Mouse (Mus musculus) adrenal gland, postnatal 25 days (tissue): ENCODE results near the gene Arl6ip6. TPM values are rescaled to one million over a fixed set of nuclear protein-coding genes. Genes with fewer than 3 reads are reported as not detected.
A peak's percentile ranks its signal among the peaks of the same experiment; 100 is the strongest.

Experiments
- DNase-seq: peaks from one replicate; pipeline ENCODE4 v3.0.0; 2021; ENCODE audit warnings: mixed read lengths
- long read RNA-seq: library from polyadenylated mRNA; stranded (forward); transcript quantifications from one replicate; pipeline ENCODE4 v2.0.0, GENCODE M21; 2021
- total RNA-seq: library from RNA; stranded (reverse); gene quantifications from 2 replicates; pipeline ENCODE4 v1.2.3, GENCODE M21; 2021

The Arl6ip6 gene
- 21.4 and 33.5 TPM in 2 replicates for total RNA-seq
- long read RNA-seq, transcript Arl6ip6-202 (4 exons, 582 nt): minor isoform, 6 of 34 reads
- long read RNA-seq, transcript Arl6ip6-201 (4 exons, 2,548 nt): major isoform, 28 of 34 reads
- long read RNA-seq, partial matches to known transcripts: 0 of 34 reads
- long read RNA-seq, other reads (novel, unspliced or antisense): 0 of 34 reads

GRCm38 (mm10) chr2:53191523-53192220 lies at the start of gene Arl6ip6:
TSS of gene Arl6ip6 (plus strand) at chr2:53191726.
- peak; percentile 99 for DNase-seq

GRCm38 (mm10) chr2:53146852-53147251 lies 44.7 kb upstream of the Arl6ip6 start:
- no peak for DNase-seq

DNA sequence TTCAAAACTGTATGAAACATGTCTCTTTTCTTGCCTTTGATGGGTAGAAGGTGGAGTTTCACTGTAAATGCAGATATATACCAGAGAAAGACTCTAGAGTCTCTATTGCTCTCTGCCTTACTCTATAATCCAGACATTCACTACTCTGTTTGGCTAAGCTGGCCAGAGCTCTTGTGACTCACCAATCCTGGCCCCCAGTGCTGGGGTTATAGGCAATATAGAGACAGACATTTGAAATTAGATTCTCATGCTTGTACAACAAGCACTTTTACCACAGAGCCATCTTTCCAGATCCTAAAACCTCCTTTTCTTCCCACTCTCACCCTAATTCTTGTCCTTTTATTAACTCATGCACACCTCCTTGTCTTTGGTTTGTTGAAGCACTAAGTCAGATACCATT lies 17.6 kb upstream of the Arl6ip6 start:
- DNase-seq: no peak

DNA sequence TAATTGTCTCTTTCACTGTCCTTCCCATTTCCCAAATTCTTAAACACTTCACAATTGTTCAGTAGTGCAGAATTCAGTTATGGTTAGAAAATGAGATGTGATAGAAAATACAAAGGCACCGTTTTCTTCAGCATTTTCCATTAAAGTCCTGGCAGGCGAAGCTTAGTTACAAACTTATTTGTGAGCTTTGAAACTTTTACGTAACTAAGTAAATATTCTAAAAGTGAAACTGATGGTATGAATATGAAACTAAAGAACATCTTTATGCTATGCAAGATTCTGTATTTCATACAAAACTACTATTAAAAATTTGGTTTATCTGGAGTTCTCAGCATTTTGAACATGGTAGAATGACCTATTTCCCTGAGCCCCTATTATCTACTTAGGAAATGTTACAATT lies 12.6 kb upstream of the Arl6ip6 start:
- no peak for DNase-seq

DNA sequence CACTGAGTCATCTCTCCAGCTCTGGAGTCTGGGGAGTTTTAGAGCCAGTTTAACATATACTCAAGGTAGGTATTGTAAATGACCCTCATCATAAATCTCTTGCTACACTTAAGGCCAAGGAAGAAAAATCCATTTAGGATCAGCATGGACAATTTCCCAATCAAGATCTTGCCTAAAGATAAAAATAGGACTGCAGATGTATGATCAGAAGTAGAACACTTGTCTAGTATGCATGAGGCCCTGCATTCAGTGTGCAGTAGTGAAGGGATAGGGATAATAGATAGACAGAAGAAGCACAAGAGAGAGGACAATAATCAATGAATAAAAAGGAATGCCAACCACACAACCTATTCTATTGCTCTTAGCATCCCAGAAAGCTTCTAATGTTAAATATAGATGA lies 11.7 kb upstream of the Arl6ip6 start:
- DNase-seq: no peak

GRCm38 (mm10) chr2:53189811-53190210 lies 1.7 kb upstream of the Arl6ip6 start:
- DNase-seq: no peak

- DNase-seq: peak; percentile 100
These were observed 628 bp upstream of the Arl6ip6 start, which contains the start of gene Prpf40a for GRCm38 (mm10) chr2:53190684-53191511. TSS of gene Prpf40a (minus strand) at chr2:53191284.

GRCm38 (mm10) chr2:53192386-53192785 lies 860 bp downstream of the Arl6ip6 start:
- DNase-seq: no peak

- no peak for DNase-seq
These were observed 4.9 kb downstream of the Arl6ip6 start for GRCm38 (mm10) chr2:53196431-53196830.

DNA sequence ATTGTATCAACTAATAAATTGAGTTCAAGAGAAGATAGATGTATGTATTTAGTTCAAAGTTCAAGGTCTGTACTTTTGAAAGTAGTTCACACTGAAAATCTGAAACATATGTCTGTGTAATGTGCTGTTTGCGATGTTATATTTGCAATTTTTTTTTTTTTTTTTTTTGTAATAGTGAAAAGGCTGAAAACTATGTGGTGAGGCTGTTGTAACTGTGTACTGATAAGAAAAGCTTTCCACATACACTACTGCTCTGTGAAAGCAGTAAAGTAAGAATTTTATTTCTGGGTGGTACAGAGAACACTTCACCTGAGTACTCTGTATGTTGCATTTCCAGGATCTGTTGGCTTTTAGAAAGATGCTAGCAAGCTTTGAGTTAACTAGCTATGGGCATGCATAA lies 7.7 kb downstream of the Arl6ip6 start:
- no peak for DNase-seq

- DNase-seq: peak; percentile 59
These were observed 8.8 kb downstream of the Arl6ip6 start for GRCm38 (mm10) chr2:53200164-53200885.

GRCm38 (mm10) chr2:53204373-53205274 lies 13.1 kb downstream of the Arl6ip6 start:
- DNase-seq: peak; percentile 14

DNA sequence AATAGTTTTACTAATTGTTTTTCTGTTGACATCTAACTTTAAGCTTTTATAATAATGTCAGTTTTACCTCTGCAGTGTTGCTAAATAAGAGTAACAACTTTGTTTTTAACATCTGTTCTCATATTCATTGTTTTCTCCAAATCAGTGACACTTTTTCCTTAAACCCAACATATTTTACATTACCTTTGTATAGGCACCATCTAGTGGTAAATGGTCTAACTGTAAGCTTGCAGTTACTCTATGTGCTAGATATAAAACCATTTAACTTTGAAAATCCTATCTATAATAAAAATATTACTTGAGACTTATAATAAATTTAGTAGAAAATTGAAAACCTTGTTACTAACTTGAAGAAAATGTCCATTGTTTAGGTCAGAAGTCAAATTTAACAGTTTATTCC lies 15.2 kb downstream of the Arl6ip6 start:
- no peak for DNase-seq

DNA sequence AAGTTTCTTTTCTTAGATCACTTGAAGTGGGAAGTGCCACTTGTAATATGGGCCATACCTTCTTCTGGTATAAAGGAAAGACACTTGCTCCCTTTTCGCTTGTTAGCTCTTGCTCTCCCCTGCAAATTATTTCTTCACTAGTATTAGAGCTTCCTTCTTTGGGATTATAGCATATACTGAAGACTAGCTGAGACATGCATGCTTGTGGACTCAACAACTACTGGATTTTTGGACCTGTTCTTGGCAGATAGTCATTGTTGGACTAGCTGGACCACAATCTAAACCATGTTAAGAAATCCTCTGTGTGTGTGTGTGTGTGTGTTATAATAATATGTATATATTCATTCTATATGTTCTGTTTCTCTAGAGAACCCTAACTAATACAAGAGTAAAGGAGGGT lies 22.0 kb downstream of the Arl6ip6 start:
- DNase-seq: no peak

DNA sequence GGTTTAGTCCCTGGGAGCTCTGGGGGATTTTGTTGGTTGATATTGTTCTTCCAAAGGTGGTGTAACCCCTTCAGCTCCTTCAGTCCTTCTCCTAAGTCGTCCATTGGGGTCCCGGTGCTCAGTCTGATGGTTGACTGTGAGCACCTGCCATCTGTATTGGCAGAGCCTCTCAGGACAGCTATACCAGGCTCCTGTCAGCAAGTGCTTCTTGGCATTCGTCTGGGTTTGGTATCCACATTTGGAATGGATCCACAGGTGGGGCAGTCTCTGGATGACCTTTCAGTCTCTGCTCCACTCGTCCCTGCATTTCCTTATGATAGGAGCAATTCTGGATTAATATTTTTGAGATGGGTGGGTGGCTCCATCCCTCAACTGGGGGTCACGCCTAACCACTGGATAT lies 30.7 kb downstream of the Arl6ip6 start:
- DNase-seq: no peak

DNA sequence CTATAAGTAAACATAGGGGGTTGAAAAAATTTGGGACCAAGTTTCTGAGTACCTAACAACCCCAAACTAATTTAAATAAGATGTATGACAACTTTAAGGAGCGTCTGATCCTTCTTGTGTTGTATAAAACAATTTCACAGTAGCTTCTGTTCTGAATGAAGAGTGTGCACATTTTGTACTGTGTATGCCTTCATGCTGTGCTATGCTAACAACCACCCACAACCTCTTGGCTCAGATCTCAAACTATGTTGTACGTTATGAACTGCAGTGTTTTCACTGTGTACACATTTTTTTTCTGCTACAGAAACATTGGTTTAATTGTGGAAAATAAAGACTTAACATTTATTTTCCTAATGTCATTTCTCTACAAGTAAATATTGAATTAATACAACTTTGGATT lies 65.5 kb downstream of the Arl6ip6 start:
- no peak for DNase-seq

Other genes with a start within 250 kb of the Arl6ip6 start
- gene Prpf40a, start 442 bp upstream of the Arl6ip6 start, total RNA-seq: 85.4 and 91.3 TPM in 2 replicates